Mouse (Mus musculus): ENCODE measurements around the gene Dnmt3a.

GRCm38 (mm10) chr12:3944454-3945073, 138.8 kb downstream of the Dnmt3a start:
- no peak for TF ChIP-seq CTCF (IDR thresholded peaks at IDR 0.05; ENCODE audit: low read depth)
- no peak for TF ChIP-seq EP300 (IDR thresholded peaks at IDR 0.05; ENCODE audit: low read depth)
